Comparison of ENCODE assay signal across 24 mouse cellular contexts in the genomic region with DNA sequence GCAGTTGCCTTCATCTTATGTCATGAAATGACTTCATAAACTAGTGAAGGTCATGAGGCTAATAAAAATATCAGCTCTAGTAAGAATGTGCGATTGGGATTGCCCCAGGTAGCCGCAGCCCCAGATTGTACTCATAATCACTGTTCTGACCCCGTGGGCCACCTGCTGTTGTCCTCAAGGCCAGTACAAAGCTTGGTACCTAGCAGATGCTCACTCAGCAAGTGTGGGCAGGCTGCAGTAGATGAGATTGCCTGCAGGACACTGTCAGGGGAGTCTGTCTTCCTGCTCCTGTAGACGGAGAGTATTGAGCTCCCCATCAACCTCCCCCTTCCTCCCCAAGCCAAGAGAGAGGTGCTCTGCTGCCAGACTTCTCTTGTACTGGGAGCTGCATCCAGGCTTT.
DNase-seq lines count a peak whose midpoint lies in the region; ATAC-seq and TF ChIP-seq lines count a peak whose summit lies in the region.
"Had no signal": no experiment of that assay in that cellular context is flagged by ENCODE, and none has a peak within 500 bp of the region (broad histone marks: within the 10 kb centered on the region; RNA-seq: fewer than 3 reads in every experiment).

No protein-coding gene starts in this region.

- DNase-seq in cerebellum, adult 2 months = peak; percentile 64 to 76
- DNase-seq in cerebellum, postnatal 14 days = peak; percentile 49 to 53
- DNase-seq: adrenal gland, adult 8-10 months; B cell, adult 2 months; forebrain, postnatal 0 days; gastrocnemius, postnatal 10 days; liver, postnatal 0 days; lung, postnatal 36 days; midbrain, embryonic 14.5 days; retina, postnatal 1 day; right cerebral cortex, postnatal 14 days; thymus, postnatal 4 days had no signal

- H3K4me3 ChIP-seq in megakaryocyte, embryonic 14.5 days (replicated peaks) = peak overlapping the region; percentile 8
- no peak overlapping the region for H3K4me3 ChIP-seq in cerebellum, adult 2 months (replicated peaks; ENCODE audit: insufficient read depth, low read depth, low read length)
- H3K4me3 ChIP-seq: forebrain, embryonic 12.5 days; heart, embryonic 10.5 days; heart, embryonic 15.5 days; hindbrain, embryonic 12.5 days; kidney, embryonic 15.5 days; layer of hippocampus, adult 2 months; liver, embryonic 12.5 days had no signal

- peaks cover 52% of the 10 kb centered on the region for H3K4me1 ChIP-seq in megakaryocyte, embryonic 14.5 days
- H3K4me1 ChIP-seq in cerebellum, adult 2 months (ENCODE audit: control insufficient read depth, insufficient read depth, low read length) = peaks cover 20% of the 10 kb centered on the region

- WGBS in cerebellum, adult 2 months = 5% methylated on average over 4 of the region's 4 CpGs

- H3K27ac ChIP-seq in cerebellum, adult 2 months (ENCODE audit: insufficient read depth, low read length) = peak overlapping the region; percentile 51; the same call in 1 of the 2 replicates
- H3K27ac ChIP-seq: forebrain, embryonic 12.5 days; heart, embryonic 10.5 days; heart, embryonic 15.5 days; hindbrain, embryonic 12.5 days; kidney, embryonic 15.5 days; layer of hippocampus, adult 2 months; liver, embryonic 12.5 days had no signal

- no peak for ATAC-seq in megakaryocyte, adult 5-6 weeks (ENCODE audit: poor library complexity, severe bottlenecking)
- no peak for ATAC-seq in erythroblast, adult 5-6 weeks (replicated peaks; ENCODE audit: low FRiP score, poor library complexity, severe bottlenecking)
- no peak for ATAC-seq in activated CD4-positive, CD25-positive, alpha-beta regulatory T cell, adult 4 months
- ATAC-seq: forebrain, postnatal 0 days; intestine, postnatal 0 days; liver, embryonic 12.5 days; liver, postnatal 0 days had no signal

- TF ChIP-seq CTCF in cerebellum, adult 2 months (IDR thresholded peaks at IDR 0.05; ENCODE audit: borderline replicate concordance, insufficient read depth, low read depth, low read length) = no peak

- H3K9me3 ChIP-seq in megakaryocyte, embryonic 14.5 days = peaks cover 7% of the 10 kb centered on the region
- H3K9me3 ChIP-seq: forebrain, embryonic 12.5 days; heart, embryonic 10.5 days; heart, embryonic 15.5 days; hindbrain, embryonic 12.5 days; kidney, embryonic 15.5 days; liver, embryonic 12.5 days had no signal

- peaks cover 4% of the 10 kb centered on the region for H3K36me3 ChIP-seq in megakaryocyte, embryonic 14.5 days (replicated peaks; ENCODE audit: low read length)
- H3K36me3 ChIP-seq: forebrain, embryonic 12.5 days; heart, embryonic 10.5 days; heart, embryonic 15.5 days; hindbrain, embryonic 12.5 days; kidney, embryonic 15.5 days; liver, embryonic 12.5 days had no signal

- no peak for TF ChIP-seq POLR2A in cerebellum, adult 2 months (IDR thresholded peaks at IDR 0.05; ENCODE audit: borderline replicate concordance, insufficient read depth, low read length)

- peaks cover 2% of the 10 kb centered on the region for H3K27me3 ChIP-seq in megakaryocyte, embryonic 14.5 days (replicated peaks)
- H3K27me3 ChIP-seq in cerebellum, adult 2 months (ENCODE audit: control insufficient read depth, insufficient read depth, low read length) = no peaks in the 10 kb centered on the region
- H3K27me3 ChIP-seq: forebrain, embryonic 12.5 days; heart, embryonic 15.5 days; hindbrain, embryonic 12.5 days; kidney, embryonic 15.5 days; liver, embryonic 12.5 days had no signal
